Mouse (Mus musculus): ENCODE measurements around the gene Cyb5d1. TPM values are rescaled to one million over a fixed set of nuclear protein-coding genes. Genes with fewer than 3 reads are reported as not detected.

Cyb5d1 gene
- polyA plus RNA-seq, 1 experiment: 40.2 TPM

DNA sequence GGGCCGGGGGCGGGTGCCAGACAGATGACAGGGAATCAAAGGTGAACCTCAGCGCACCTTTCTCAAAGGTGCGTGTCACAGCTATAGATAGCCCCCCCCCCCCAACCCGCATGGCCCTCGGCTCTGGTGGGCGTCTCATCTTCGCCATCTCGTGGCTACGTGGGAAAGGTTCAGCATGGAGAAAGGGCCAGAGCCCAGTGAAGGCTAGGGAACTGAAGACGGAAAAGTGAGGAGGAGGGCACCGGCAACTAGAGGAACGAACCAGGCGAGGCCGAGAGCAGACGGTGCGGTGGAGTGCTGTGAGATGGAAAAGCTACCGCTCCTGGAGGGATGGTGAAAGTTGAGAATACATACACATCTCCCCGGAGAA is 24.0 kb upstream of the Cyb5d1 start:
- peak in 1 of 2 experiments; percentile 47 for DNase-seq
- Histone ChIP-seq H3K27ac (ENCODE audit: insufficient read depth, low read length) (peak overlapping the region; percentile 2; the same call in 1 of the 2 replicates), H3K27me3 (ENCODE audit: control insufficient read depth, insufficient read depth, low read length) (no peaks in the 10 kb centered on the region), H3K4me1 (ENCODE audit: control insufficient read depth, insufficient read depth, low read length) (no peaks in the 10 kb centered on the region; the same call in 1 of the 2 replicates), H3K4me3 (replicated peaks; ENCODE audit: insufficient read depth, low read depth, low read length) (peak overlapping the region; percentile 49)
- under 1% methylated on average over 19 of the region's 19 CpGs for WGBS
- TF ChIP-seq POLR2A (IDR thresholded peaks at IDR 0.05; ENCODE audit: borderline replicate concordance, insufficient read depth, low read length) (no peak), CTCF (IDR thresholded peaks at IDR 0.05; ENCODE audit: borderline replicate concordance, insufficient read depth, low read depth, low read length) (peak; percentile 46; the same call in 1 of the 2 replicates)

DNA sequence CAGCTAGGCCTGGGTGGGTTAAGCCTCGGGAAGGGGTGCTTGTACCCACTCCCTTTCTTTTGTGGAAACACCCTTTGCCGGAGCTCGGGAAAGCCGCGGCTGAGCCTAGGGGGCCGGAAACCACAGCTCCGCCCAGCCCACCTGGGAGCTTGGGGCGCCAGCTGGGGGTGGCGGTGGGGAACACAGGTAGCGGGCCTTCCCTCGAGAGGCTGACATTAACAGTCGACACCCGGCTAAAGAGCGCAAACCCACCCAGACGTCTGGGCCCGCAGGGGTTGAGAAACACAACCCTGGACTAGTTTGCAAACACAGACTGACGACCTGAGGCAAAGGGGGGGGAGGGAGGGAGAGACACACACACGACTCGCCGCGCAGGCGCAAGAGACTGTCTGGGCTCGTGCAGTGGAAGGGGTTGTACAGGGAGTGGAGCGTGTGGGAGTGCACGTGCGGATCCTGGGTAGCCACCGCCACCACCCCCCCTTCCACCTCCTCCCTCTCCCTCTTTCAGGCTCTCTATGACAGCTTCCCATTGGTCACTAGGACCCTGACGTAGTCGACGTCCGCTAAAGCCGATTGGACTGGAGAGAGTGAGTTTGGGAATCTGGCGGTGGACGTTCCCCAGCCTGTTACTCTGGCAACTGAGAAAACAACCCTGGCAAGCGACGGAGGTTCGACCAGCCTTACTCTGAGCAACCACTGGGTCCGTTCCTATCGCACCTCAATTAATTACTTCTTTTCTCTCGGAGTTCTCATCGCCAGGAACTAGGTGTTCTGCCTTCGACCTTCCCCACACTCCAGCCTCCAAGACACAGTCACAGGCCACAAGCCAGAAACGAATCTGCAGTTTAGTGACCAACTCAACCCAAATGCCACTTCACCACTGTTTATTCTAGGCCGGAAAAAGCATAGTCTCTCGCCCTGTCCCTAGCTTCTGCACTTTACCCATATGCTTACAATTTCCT is 23.3 kb upstream of the Cyb5d1 start:
- TF ChIP-seq POLR2A (IDR thresholded peaks at IDR 0.05; ENCODE audit: borderline replicate concordance, insufficient read depth, low read length) (peak; percentile 81), CTCF (IDR thresholded peaks at IDR 0.05; ENCODE audit: borderline replicate concordance, insufficient read depth, low read depth, low read length) (no peak)
- 1% methylated on average over 42 of the region's 45 CpGs for WGBS
- Histone ChIP-seq H3K27me3 (ENCODE audit: control insufficient read depth, insufficient read depth, low read length) (no peaks in the 10 kb centered on the region), H3K4me3 (replicated peaks; ENCODE audit: insufficient read depth, low read depth, low read length) (peak overlapping the region; percentile 78), H3K4me1 (ENCODE audit: control insufficient read depth, insufficient read depth, low read length) (peaks cover 5% of the 10 kb centered on the region; the same call in 1 of the 2 replicates), H3K27ac (ENCODE audit: insufficient read depth, low read length) (peak overlapping the region; percentile 98)
- DNase-seq: peak; percentile 90 to 98

DNA sequence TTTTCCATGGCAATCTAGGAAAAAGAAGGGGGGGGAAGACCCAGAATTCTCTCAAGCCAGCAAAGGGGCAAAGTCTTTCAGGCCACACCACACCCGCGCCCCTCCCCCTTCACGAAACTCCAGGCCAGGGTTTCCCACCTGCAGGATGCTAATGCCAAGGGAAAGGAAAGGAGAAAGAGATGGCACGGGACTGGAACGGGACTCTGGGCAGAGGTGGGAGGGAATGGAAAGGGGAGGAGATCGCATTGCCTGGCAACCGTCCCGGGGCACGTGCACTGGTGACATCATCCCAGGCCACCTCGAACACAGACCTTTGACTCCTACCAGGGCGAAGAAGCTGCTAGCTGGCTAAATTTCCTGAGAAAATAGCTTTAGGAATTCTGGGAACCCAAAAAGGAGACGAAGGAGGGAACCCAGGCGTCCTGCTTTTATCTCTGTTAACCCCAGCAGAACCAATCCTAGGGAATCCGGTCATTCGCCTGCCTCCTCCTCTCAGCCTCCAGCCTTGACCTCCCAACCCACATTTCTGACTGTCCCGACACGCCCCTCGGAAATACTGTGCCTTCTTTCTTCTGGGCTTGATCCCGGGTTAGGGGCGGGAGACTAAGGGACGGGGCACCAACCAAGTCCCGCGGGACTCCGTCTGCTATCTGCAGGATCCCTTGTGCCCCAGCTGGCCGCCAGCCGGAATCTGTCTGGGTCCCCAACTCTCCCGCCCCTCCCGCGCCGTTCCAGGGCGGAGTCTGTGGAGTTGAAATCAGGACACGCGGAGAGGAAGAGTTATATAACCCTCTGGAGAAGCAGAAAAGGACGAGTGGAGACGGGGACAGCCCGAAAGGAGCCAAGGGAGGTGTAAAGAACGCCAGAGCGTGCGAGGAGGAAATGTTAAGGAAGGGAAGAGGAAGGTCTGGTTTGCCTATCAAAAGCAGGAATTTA is 22.3 kb upstream of the Cyb5d1 start:
- Histone ChIP-seq H3K4me1 (ENCODE audit: control insufficient read depth, insufficient read depth, low read length) (peaks cover 8% of the 10 kb centered on the region; the same call in 1 of the 2 replicates), H3K4me3 (replicated peaks; ENCODE audit: insufficient read depth, low read depth, low read length) (peak overlapping the region; percentile 78), H3K27me3 (ENCODE audit: control insufficient read depth, insufficient read depth, low read length) (no peaks in the 10 kb centered on the region), H3K27ac (ENCODE audit: insufficient read depth, low read length) (peak overlapping the region; percentile 98)
- DNase-seq: peak; percentile 97
- TF ChIP-seq POLR2A (IDR thresholded peaks at IDR 0.05; ENCODE audit: borderline replicate concordance, insufficient read depth, low read length) (peak; percentile 90; the same call in 1 of the 2 replicates), CTCF (IDR thresholded peaks at IDR 0.05; ENCODE audit: borderline replicate concordance, insufficient read depth, low read depth, low read length) (no peak)
- WGBS: under 1% methylated on average over 39 of the region's 39 CpGs

- peak overlapping the region; percentile 83 for H3K27ac ChIP-seq (ENCODE audit: insufficient read depth, low read length)
- no peaks in the 10 kb centered on the region for H3K27me3 ChIP-seq (ENCODE audit: control insufficient read depth, insufficient read depth, low read length)
- TF ChIP-seq CTCF (IDR thresholded peaks at IDR 0.05; ENCODE audit: borderline replicate concordance, insufficient read depth, low read depth, low read length) (no peak), POLR2A (IDR thresholded peaks at IDR 0.05; ENCODE audit: borderline replicate concordance, insufficient read depth, low read length) (no peak)
- H3K4me3 ChIP-seq (replicated peaks; ENCODE audit: insufficient read depth, low read depth, low read length): peak overlapping the region; percentile 78
- 4% methylated on average over 8 of the region's 8 CpGs for WGBS
- DNase-seq: no peak
- H3K4me1 ChIP-seq (ENCODE audit: control insufficient read depth, insufficient read depth, low read length): peaks cover 10% of the 10 kb centered on the region; the same call in 1 of the 2 replicates
Observed at GRCm38 (mm10) chr11:69416921-69417448, 21.6 kb upstream of the Cyb5d1 start.

DNA sequence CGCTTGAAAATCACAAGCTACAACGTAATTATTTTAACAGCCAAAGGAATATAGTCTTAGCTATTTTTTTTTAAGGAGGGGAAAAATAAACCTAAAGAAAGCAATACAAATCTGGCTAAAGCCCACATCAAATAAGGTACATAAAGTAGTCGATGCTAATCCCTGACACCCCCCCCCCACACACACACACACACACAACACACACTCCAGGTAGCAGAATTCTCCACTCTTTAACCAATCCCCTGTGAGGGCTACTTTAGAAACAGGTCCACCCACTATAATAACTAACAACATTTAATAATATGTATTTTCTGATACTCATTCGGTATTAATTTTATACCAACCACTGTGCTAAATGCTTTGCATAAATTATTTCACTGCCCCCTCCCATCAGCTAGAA is 21.1 kb upstream of the Cyb5d1 start:
- H3K4me1 ChIP-seq (ENCODE audit: control insufficient read depth, insufficient read depth, low read length): peaks cover 12% of the 10 kb centered on the region; the same call in 1 of the 2 replicates
- under 1% methylated on average over 4 of the region's 4 CpGs for WGBS
- TF ChIP-seq POLR2A (IDR thresholded peaks at IDR 0.05; ENCODE audit: borderline replicate concordance, insufficient read depth, low read length) (no peak), CTCF (IDR thresholded peaks at IDR 0.05; ENCODE audit: borderline replicate concordance, insufficient read depth, low read depth, low read length) (no peak)

DNA sequence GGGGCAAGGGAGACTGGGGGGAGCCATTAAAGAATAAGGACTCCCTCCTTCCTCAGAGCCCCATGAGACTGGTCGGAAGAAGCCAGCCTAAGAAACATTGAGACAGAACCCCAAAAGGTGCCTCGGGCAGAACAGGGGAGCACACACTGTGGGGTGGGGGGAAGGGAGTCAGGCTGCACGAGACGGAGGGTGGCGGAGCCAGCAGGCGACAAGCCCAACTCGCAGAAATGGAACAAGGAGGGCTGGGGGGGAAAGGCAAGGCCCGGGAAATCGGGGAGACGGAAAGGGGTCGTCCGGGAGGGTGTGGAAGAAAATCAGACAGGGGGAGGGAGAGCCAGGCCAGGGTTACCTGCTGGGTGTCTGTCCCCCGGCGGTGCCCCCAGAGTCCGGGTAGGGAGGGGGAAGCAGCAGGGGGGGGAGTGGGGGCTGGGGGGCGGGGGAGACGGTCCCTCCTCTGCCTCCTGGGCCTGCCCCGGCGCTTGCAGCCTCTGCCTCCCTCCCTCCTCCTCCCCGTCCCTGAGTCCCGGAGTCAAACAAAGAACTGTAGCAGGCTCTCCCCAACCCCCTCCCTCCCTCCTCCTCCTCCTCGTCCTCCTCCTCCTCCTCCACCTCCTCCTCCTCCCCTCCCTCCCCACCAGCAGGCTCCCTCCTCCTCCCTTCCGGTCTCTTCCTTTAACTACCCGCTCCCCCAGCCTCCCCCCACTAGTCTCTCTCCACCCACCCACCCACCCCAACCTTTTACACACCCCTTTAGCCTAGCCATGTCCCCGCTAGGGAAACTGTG is 20.4 kb upstream of the Cyb5d1 start:
- TF ChIP-seq CTCF (IDR thresholded peaks at IDR 0.05; ENCODE audit: borderline replicate concordance, insufficient read depth, low read depth, low read length) (no peak), POLR2A (IDR thresholded peaks at IDR 0.05; ENCODE audit: borderline replicate concordance, insufficient read depth, low read length) (peak; percentile 33; the same call in 1 of the 2 replicates)
- H3K4me1 ChIP-seq (ENCODE audit: control insufficient read depth, insufficient read depth, low read length): peaks cover 12% of the 10 kb centered on the region; the same call in 1 of the 2 replicates
- WGBS: under 1% methylated on average over 17 of the region's 25 CpGs
- H3K27ac ChIP-seq (ENCODE audit: insufficient read depth, low read length): peak overlapping the region; percentile 88
- H3K27me3 ChIP-seq (ENCODE audit: control insufficient read depth, insufficient read depth, low read length): no peaks in the 10 kb centered on the region
- H3K4me3 ChIP-seq (replicated peaks; ENCODE audit: insufficient read depth, low read depth, low read length): peak overlapping the region; percentile 78
- DNase-seq: peak; percentile 79 to 80

More for the DNA sequence above, 21.1 kb upstream of the Cyb5d1 start:
- Histone ChIP-seq H3K4me3 (replicated peaks; ENCODE audit: insufficient read depth, low read depth, low read length) (peak overlapping the region; percentile 78), H3K27ac (ENCODE audit: insufficient read depth, low read length) (peak overlapping the region; percentile 83; the same call in 1 of the 2 replicates), H3K27me3 (ENCODE audit: control insufficient read depth, insufficient read depth, low read length) (no peaks in the 10 kb centered on the region)
- no peak for DNase-seq
